27 mouse cellular contexts compared by ENCODE assay signal in the genomic region with DNA sequence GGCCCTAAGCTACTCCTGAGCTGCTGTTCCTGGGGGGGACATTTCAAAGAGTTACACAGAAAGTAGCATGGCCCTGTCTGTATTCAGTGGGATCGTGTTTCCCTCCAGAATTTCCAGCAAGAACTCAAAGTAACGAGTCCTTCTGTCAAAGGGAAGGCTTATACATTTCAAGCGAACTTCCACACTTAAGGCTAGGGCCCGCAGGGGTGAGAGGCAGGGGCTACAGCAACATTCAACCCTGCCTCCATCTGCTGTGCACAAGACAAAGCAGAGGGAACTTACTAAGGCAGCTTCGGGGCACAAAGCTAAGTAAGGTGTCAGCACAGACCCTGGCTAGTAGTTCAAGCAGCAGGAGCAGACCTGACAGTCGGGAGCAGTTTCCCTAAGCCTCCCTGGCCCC.
DNase-seq lines count a peak whose midpoint lies in the region; ATAC-seq and TF ChIP-seq lines count a peak whose summit lies in the region.
"Had no signal": no experiment of that assay in that cellular context is flagged by ENCODE, and none has a peak within 500 bp of the region (broad histone marks: within the 10 kb centered on the region; RNA-seq: fewer than 3 reads in every experiment).

No protein-coding gene starts in this region.

- 67% methylated on average over 6 of the region's 6 CpGs for WGBS in midbrain, embryonic 10.5 days
- WGBS in midbrain, postnatal 0 days, result 62% methylated on average over 6 of the region's 6 CpGs
- 52% methylated on average over 6 of the region's 6 CpGs for WGBS in embryonic facial prominence, embryonic 11.5 days
- WGBS in limb, embryonic 14.5 days, result 28% methylated on average over 6 of the region's 6 CpGs

- no peak for DNase-seq in midbrain, embryonic 10.5 days (ENCODE audit: low spot score)
- DNase-seq in midbrain, postnatal 0 days (ENCODE audit: low spot score), result no peak
- DNase-seq in embryonic facial prominence, embryonic 11.5 days (ENCODE audit: low spot score), result peak; percentile 19
- DNase-seq in forelimb bud, embryonic 11.5 days (ENCODE audit: low read depth, low spot score), result peak; percentile 44
- DNase-seq in limb, embryonic 14.5 days (ENCODE audit: low spot score), result no peak
- DNase-seq in ovary, postnatal 10 days (ENCODE audit: low spot score), result no peak
- no peak for DNase-seq in ovary, postnatal 36 days (ENCODE audit: low spot score)
- DNase-seq: adrenal gland, adult 8-10 months; forebrain, postnatal 0 days; gastrocnemius, postnatal 14 days; heart, postnatal 36 days; kidney, adult 9 months; kidney, postnatal 10 days; layer of hippocampus, adult 9-11 months; right cerebral cortex, adult 18-20 months; spleen, adult 18-20 months had no signal

- no peak overlapping the region for H3K4me3 ChIP-seq in midbrain, embryonic 10.5 days
- H3K4me3 ChIP-seq in midbrain, postnatal 0 days (ENCODE audit: low read depth, low read length), result no peak overlapping the region
- no peak overlapping the region for H3K4me3 ChIP-seq in embryonic facial prominence, embryonic 11.5 days (ENCODE audit: low read depth, low read length)
- H3K4me3 ChIP-seq in limb, embryonic 14.5 days (replicated peaks; ENCODE audit: low read length), result no peak overlapping the region
- H3K4me3 ChIP-seq: embryonic facial prominence, embryonic 15.5 days; hindbrain, embryonic 13.5 days; liver, embryonic 15.5 days; lung, embryonic 15.5 days; myocyte; neural tube, embryonic 12.5 days had no signal

- no peak for ATAC-seq in midbrain, postnatal 0 days (ENCODE audit: low FRiP score)
- no peak for ATAC-seq in embryonic facial prominence, embryonic 11.5 days (replicated peaks; ENCODE audit: insufficient number of reproducible peaks, low FRiP score, low TSS enrichment, low read depth)
- ATAC-seq in limb, embryonic 14.5 days (ENCODE audit: low FRiP score, low read depth), result no peak
- ATAC-seq: forebrain, postnatal 0 days; intestine, postnatal 0 days; midbrain, embryonic 16.5 days had no signal

- no peaks in the 10 kb centered on the region for H3K36me3 ChIP-seq in midbrain, embryonic 10.5 days
- no peaks in the 10 kb centered on the region for H3K36me3 ChIP-seq in midbrain, postnatal 0 days (ENCODE audit: insufficient read depth, low read length)
- no peaks in the 10 kb centered on the region for H3K36me3 ChIP-seq in embryonic facial prominence, embryonic 11.5 days (replicated peaks; ENCODE audit: control insufficient read depth, insufficient read depth, low read depth, low read length)
- no peaks in the 10 kb centered on the region for H3K36me3 ChIP-seq in limb, embryonic 14.5 days (ENCODE audit: control insufficient read depth, insufficient read depth, low read length)
- H3K36me3 ChIP-seq: embryonic facial prominence, embryonic 15.5 days; hindbrain, embryonic 13.5 days; liver, embryonic 15.5 days; lung, embryonic 15.5 days; neural tube, embryonic 12.5 days had no signal

- no peak overlapping the region for H3K4me2 ChIP-seq in midbrain, postnatal 0 days (ENCODE audit: low read depth, low read length, poor library complexity, severe bottlenecking)
- H3K4me2 ChIP-seq in embryonic facial prominence, embryonic 11.5 days (ENCODE audit: low read depth, low read length), result no peak overlapping the region
- no peak overlapping the region for H3K4me2 ChIP-seq in limb, embryonic 14.5 days (replicated peaks; ENCODE audit: low read depth, low read length, severe bottlenecking)
- H3K4me2 ChIP-seq: embryonic facial prominence, embryonic 15.5 days; heart, embryonic 11.5 days; hindbrain, embryonic 13.5 days; liver, embryonic 15.5 days; lung, embryonic 15.5 days; midbrain, embryonic 11.5 days; neural tube, embryonic 12.5 days had no signal

- H3K9ac ChIP-seq in midbrain, postnatal 0 days (replicated peaks; ENCODE audit: low read length, poor library complexity, severe bottlenecking), result no peak overlapping the region
- H3K9ac ChIP-seq in embryonic facial prominence, embryonic 11.5 days (replicated peaks; ENCODE audit: low read length), result no peak overlapping the region
- no peak overlapping the region for H3K9ac ChIP-seq in limb, embryonic 14.5 days (ENCODE audit: low read depth, low read length, severe bottlenecking)
- H3K9ac ChIP-seq: embryonic facial prominence, embryonic 15.5 days; forebrain, postnatal 0 days; hindbrain, embryonic 13.5 days; liver, embryonic 15.5 days; lung, embryonic 15.5 days; neural tube, embryonic 12.5 days had no signal

- no peak for TF ChIP-seq CTCF in midbrain, postnatal 0 days (IDR thresholded peaks at IDR 0.05)

- H3K27ac ChIP-seq in midbrain, embryonic 10.5 days (replicated peaks), result peak overlapping the region; percentile 33; the same call in 1 of the 2 replicates
- H3K27ac ChIP-seq in midbrain, postnatal 0 days (ENCODE audit: low read depth, low read length), result no peak overlapping the region
- H3K27ac ChIP-seq in embryonic facial prominence, embryonic 11.5 days (replicated peaks; ENCODE audit: low read depth, low read length), result no peak overlapping the region
- H3K27ac ChIP-seq in limb, embryonic 14.5 days (replicated peaks; ENCODE audit: low read depth, low read length), result 0 out of 2 replicates have a peak overlapping the region, but pooled peaks have one; percentile 14
- H3K27ac ChIP-seq: embryonic facial prominence, embryonic 15.5 days; hindbrain, embryonic 13.5 days; liver, embryonic 15.5 days; lung, embryonic 15.5 days; neural tube, embryonic 12.5 days had no signal

- no peak for TF ChIP-seq POLR2A in limb, embryonic 14.5 days (IDR thresholded peaks at IDR 0.05; ENCODE audit: borderline replicate concordance, extremely low read depth, insufficient read depth, insufficient read length)

- peaks cover 57% of the 10 kb centered on the region for H3K4me1 ChIP-seq in midbrain, embryonic 10.5 days
- no peaks in the 10 kb centered on the region for H3K4me1 ChIP-seq in midbrain, postnatal 0 days (ENCODE audit: insufficient read depth, low read length)
- peaks cover 9% of the 10 kb centered on the region; the same call in 1 of the 2 replicates for H3K4me1 ChIP-seq in embryonic facial prominence, embryonic 11.5 days (ENCODE audit: control insufficient read depth, insufficient read depth, low read length)
- H3K4me1 ChIP-seq in limb, embryonic 14.5 days (ENCODE audit: control insufficient read depth, insufficient read depth, low read length), result peaks cover 36% of the 10 kb centered on the region
- H3K4me1 ChIP-seq: liver, embryonic 15.5 days; lung, embryonic 15.5 days had no signal

- no peaks in the 10 kb centered on the region for H3K9me3 ChIP-seq in midbrain, embryonic 10.5 days (replicated peaks)
- H3K9me3 ChIP-seq in midbrain, postnatal 0 days (ENCODE audit: low read length), result no peaks in the 10 kb centered on the region
- no peaks in the 10 kb centered on the region for H3K9me3 ChIP-seq in embryonic facial prominence, embryonic 11.5 days (replicated peaks; ENCODE audit: control insufficient read depth, low read length)
- no peaks in the 10 kb centered on the region for H3K9me3 ChIP-seq in limb, embryonic 14.5 days (ENCODE audit: control insufficient read depth, low read length)
- H3K9me3 ChIP-seq: embryonic facial prominence, embryonic 15.5 days; hindbrain, embryonic 13.5 days; liver, embryonic 15.5 days; lung, embryonic 15.5 days; neural tube, embryonic 12.5 days had no signal

- H3K27me3 ChIP-seq in midbrain, embryonic 10.5 days (ENCODE audit: low read depth, poor library complexity, severe bottlenecking), result peaks cover 27% of the 10 kb centered on the region
- no peaks in the 10 kb centered on the region for H3K27me3 ChIP-seq in midbrain, postnatal 0 days (ENCODE audit: insufficient read depth, low read length)
- no peaks in the 10 kb centered on the region for H3K27me3 ChIP-seq in embryonic facial prominence, embryonic 11.5 days (ENCODE audit: control insufficient read depth, insufficient read depth, low read length)
- no peaks in the 10 kb centered on the region for H3K27me3 ChIP-seq in limb, embryonic 14.5 days (ENCODE audit: control insufficient read depth, insufficient read depth, low read length)
- H3K27me3 ChIP-seq: CH12.LX; embryonic facial prominence, embryonic 15.5 days; liver, embryonic 15.5 days; lung, embryonic 15.5 days; neural tube, embryonic 12.5 days had no signal

Comparison
In these comparisons a context has a peak if more than half of its experiments do, and no peak if none do; other contexts are left out.
1. H3K27ac ChIP-seq: peak in midbrain, embryonic 10.5 days (single experiment) and limb, embryonic 14.5 days (single experiment); none in midbrain, postnatal 0 days (single experiment) and embryonic facial prominence, embryonic 11.5 days (single experiment).
2. DNase-seq: peak in embryonic facial prominence, embryonic 11.5 days (single experiment) and forelimb bud, embryonic 11.5 days (single experiment); none in midbrain, embryonic 10.5 days (single experiment), midbrain, postnatal 0 days (single experiment), limb, embryonic 14.5 days (single experiment), ovary, postnatal 10 days (single experiment) and ovary, postnatal 36 days (single experiment).